Mouse (Mus musculus): ENCODE results near the gene Endog. TPM values are rescaled to one million over a fixed set of nuclear protein-coding genes. Genes with fewer than 3 reads are reported as not detected.

Gene Endog
- 88.4 and 254 TPM in 2 replicates for polyA plus RNA-seq (2012; rRNA removed; ENCODE audit: low replicate concordance)

GRCm38 (mm10) chr2:30171371-30171996, at the start of gene Endog:
TSS of gene Endog (plus strand) at chr2:30171493.

GRCm38 (mm10) chr2:30124472-30125274, 46.6 kb upstream of the Endog start, which contains the start of gene Zer1:
TSS of gene Zer1 (minus strand) at chr2:30124585.

GRCm38 (mm10) chr2:30133613-30134377, 37.5 kb upstream of the Endog start, which contains the start of gene Tbc1d13:
TSS of gene Tbc1d13 (plus strand) at chr2:30133746.

GRCm38 (mm10) chr2:30177700-30178675, 6.7 kb downstream of the Endog start, which contains the start of gene Spout1:
TSS of gene Spout1 (minus strand) at chr2:30178459.

GRCm38 (mm10) chr2:30205629-30206357, 34.5 kb downstream of the Endog start, which contains the start of gene Kyat1:
TSS of gene Kyat1 (minus strand) at chr2:30205847.

Other genes with a start within 250 kb of the Endog start
- 5.0 and 6.3 TPM in 2 replicates for gene Gle1, start 236.1 kb upstream of the Endog start, polyA plus RNA-seq (2012; rRNA removed; ENCODE audit: low replicate concordance)
- gene Sptan1, start 205.9 kb upstream of the Endog start, polyA plus RNA-seq (2012; rRNA removed; ENCODE audit: low replicate concordance) = 69.7 and 87.6 TPM in 2 replicates
- gene Wdr34, start 122.6 kb upstream of the Endog start, polyA plus RNA-seq (2012; rRNA removed; ENCODE audit: low replicate concordance) = 9.6 and 10.9 TPM in 2 replicates
- 38.4 and 44.9 TPM in 2 replicates for gene Set, start 114.1 kb upstream of the Endog start, polyA plus RNA-seq (2012; rRNA removed; ENCODE audit: low replicate concordance)
- gene Pkn3, start 93.8 kb upstream of the Endog start, polyA plus RNA-seq (2012; rRNA removed; ENCODE audit: low replicate concordance) = 7.9 and 10.0 TPM in 2 replicates
- 92.1 and 211 TPM in 2 replicates for gene Zdhhc12, start 77.8 kb upstream of the Endog start, polyA plus RNA-seq (2012; rRNA removed; ENCODE audit: low replicate concordance)
- gene Zer1, start 46.9 kb upstream of the Endog start, polyA plus RNA-seq (2012; rRNA removed; ENCODE audit: low replicate concordance) = 37.7 and 41.5 TPM in 2 replicates
- gene Tbc1d13, start 37.7 kb upstream of the Endog start, polyA plus RNA-seq (2012; rRNA removed; ENCODE audit: low replicate concordance) = 75.7 and 94.3 TPM in 2 replicates
- gene Spout1, start 7.0 kb downstream of the Endog start, polyA plus RNA-seq (2012; rRNA removed; ENCODE audit: low replicate concordance) = 19.1 and 20.7 TPM in 2 replicates
- 33.7 and 56.0 TPM in 2 replicates for gene Kyat1, start 34.4 kb downstream of the Endog start, polyA plus RNA-seq (2012; rRNA removed; ENCODE audit: low replicate concordance)
- 15.3 and 19.6 TPM in 2 replicates for gene Lrrc8a, start 66.2 kb downstream of the Endog start, polyA plus RNA-seq (2012; rRNA removed; ENCODE audit: low replicate concordance)
- gene Gm28035, start 69.1 kb downstream of the Endog start, polyA plus RNA-seq (2012; rRNA removed; ENCODE audit: low replicate concordance) = 2.6 and 3.4 TPM in 2 replicates
- 4.4 and 5.9 TPM in 2 replicates for gene Phyhd1, start 94.7 kb downstream of the Endog start, polyA plus RNA-seq (2012; rRNA removed; ENCODE audit: low replicate concordance)
- not detected in 2 replicates for gene Gm28038, start 109.5 kb downstream of the Endog start, polyA plus RNA-seq (2012; rRNA removed; ENCODE audit: low replicate concordance)
- gene Dolk, start 114.8 kb downstream of the Endog start, polyA plus RNA-seq (2012; rRNA removed; ENCODE audit: low replicate concordance) = 14.6 and 20.2 TPM in 2 replicates
- 27.0 and 29.2 TPM in 2 replicates for gene Nup188, start 114.9 kb downstream of the Endog start, polyA plus RNA-seq (2012; rRNA removed; ENCODE audit: low replicate concordance)
- 149 and 156 TPM in 2 replicates for gene Sh3glb2, start 187.8 kb downstream of the Endog start, polyA plus RNA-seq (2012; rRNA removed; ENCODE audit: low replicate concordance)
- 45.6 and 46.8 TPM in 2 replicates for gene Miga2, start 192.7 kb downstream of the Endog start, polyA plus RNA-seq (2012; rRNA removed; ENCODE audit: low replicate concordance)
- gene Dolpp1, start 220.8 kb downstream of the Endog start, polyA plus RNA-seq (2012; rRNA removed; ENCODE audit: low replicate concordance) = 157 and 199 TPM in 2 replicates
- gene Crat, start 244.3 kb downstream of the Endog start, polyA plus RNA-seq (2012; rRNA removed; ENCODE audit: low replicate concordance) = 263 and 268 TPM in 2 replicates
- 138 and 167 TPM in 2 replicates for gene Ptpa, start 244.5 kb downstream of the Endog start, polyA plus RNA-seq (2012; rRNA removed; ENCODE audit: low replicate concordance)